8 mouse cellular contexts compared by ENCODE assay signal in genomic region chr16:77444006-77444405, GRCm38 (mm10).
A peak's percentile ranks its signal among the peaks of the same experiment; 100 is the strongest.
DNase-seq lines count a peak whose midpoint lies in the region; ATAC-seq and TF ChIP-seq lines count a peak whose summit lies in the region.

No protein-coding gene starts in this region.

- TF ChIP-seq POLR2A in cortical plate, adult 2 months (IDR thresholded peaks at IDR 0.05; ENCODE audit: extremely low read depth, insufficient read depth, low read length), result no peak

- no peak overlapping the region for H3K9ac ChIP-seq in midbrain, embryonic 14.5 days (replicated peaks; ENCODE audit: low read length)

- TF ChIP-seq CTCF in cortical plate, adult 2 months (IDR thresholded peaks at IDR 0.05; ENCODE audit: extremely low read depth, insufficient read depth, low read length), result peak; percentile 17; the same call in 1 of the 2 replicates

- no peak overlapping the region for H3K4me3 ChIP-seq in cortical plate, adult 2 months (ENCODE audit: insufficient read depth, low read length)
- no peak overlapping the region for H3K4me3 ChIP-seq in midbrain, embryonic 14.5 days (replicated peaks; ENCODE audit: low read depth, low read length)

- DNase-seq in layer of hippocampus, adult 11-12 months (ENCODE audit: low spot score), result peak; percentile 69
- DNase-seq in layer of hippocampus, postnatal 25 days (ENCODE audit: extremely low spot score in 1 of 2, low spot score in 1 of 2), result no peak
- peak; percentile 15 for DNase-seq in MN1 (ENCODE audit: low spot score)
- peak; percentile 2 for DNase-seq in heart, postnatal 25 days (ENCODE audit: low spot score)
- DNase-seq in kidney, postnatal 36 days, result peak; percentile 29 to 72
- DNase-seq in midbrain, embryonic 14.5 days, result peak; percentile 91
- no peak for DNase-seq in frontal cortex, postnatal 14 days (ENCODE audit: low spot score in 2 of 2)

- intact Hi-C loops in heart, postnatal 25 days (cut with DNase I), result loop anchor here (5.0 to 10.0 kb wide), 4 partner anchors 58 to 317 kb away; no protein-coding TSS in a partner anchor

- ATAC-seq in midbrain, embryonic 14.5 days (ENCODE audit: low FRiP score, low TSS enrichment), result peak; percentile 63; the same call in 1 of the 2 replicates

- no peaks in the 10 kb centered on the region for H3K27me3 ChIP-seq in midbrain, embryonic 14.5 days (ENCODE audit: control insufficient read depth, insufficient read depth, low read length)

- H3K4me2 ChIP-seq in midbrain, embryonic 14.5 days (ENCODE audit: low read length), result no peak overlapping the region

- no peaks in the 10 kb centered on the region for H3K9me3 ChIP-seq in midbrain, embryonic 14.5 days (ENCODE audit: control insufficient read depth, low read length)

- H3K36me3 ChIP-seq in midbrain, embryonic 14.5 days (ENCODE audit: control insufficient read depth, insufficient read depth, low read length), result no peaks in the 10 kb centered on the region

- WGBS in midbrain, embryonic 14.5 days, result 31% methylated on average over 4 of the region's 4 CpGs

- H3K4me1 ChIP-seq in cortical plate, adult 2 months (ENCODE audit: control insufficient read depth, insufficient read depth, low read length), result no peaks in the 10 kb centered on the region
- peaks cover 16% of the 10 kb centered on the region for H3K4me1 ChIP-seq in midbrain, embryonic 14.5 days (ENCODE audit: control insufficient read depth, insufficient read depth, low read length)

- no peak overlapping the region for H3K27ac ChIP-seq in cortical plate, adult 2 months (ENCODE audit: insufficient read depth, low read length)
- H3K27ac ChIP-seq in midbrain, embryonic 14.5 days (replicated peaks; ENCODE audit: low read depth, low read length), result peak overlapping the region; percentile 3; the same call in 1 of the 2 replicates

Comparison
In these comparisons a context has a peak if more than half of its experiments do, and no peak if none do; other contexts are left out.
1. DNase-seq: peak in layer of hippocampus, adult 11-12 months (single experiment), MN1 (single experiment), heart, postnatal 25 days (single experiment), kidney, postnatal 36 days (2 of 2) and midbrain, embryonic 14.5 days (single experiment); none in layer of hippocampus, postnatal 25 days (0 of 2) and frontal cortex, postnatal 14 days (0 of 2).